Mouse (Mus musculus) lung, postnatal 0 days (tissue): ENCODE measurements at regions not wholly inside any gene's neighbourhood (a gene's known extent, or its start where the extent isn't known, plus 50 kb on each side); places are given as distances from the start of the nearest gene placed in this dataset.

ENCODE experiments used
- ATAC-seq: fragments of 200-750 bp; cut with Nextera tagmentation; 2 replicates; pipeline ENCODE4 v1.8.0; 2017; ENCODE audit warnings: moderate library complexity
- DNase-seq: peaks from one replicate; pipeline ENCODE4 v3.0.0-alpha.2; 2016; ENCODE audit warnings: low spot score
- H3K27ac ChIP-seq: fragments of 300-500 bp; sonication (generic); 2 replicates; pipeline ENCODE4 v1.5.1; 2014; ENCODE audit warnings: antibody characterized with exemption, mild to moderate bottlenecking, low read length, mixed read lengths
- H3K27me3 ChIP-seq: fragments of 300-500 bp; sonication (generic); replicated peaks from 2 replicates; pipeline ENCODE4 v1.6.1; 2014; ENCODE audit warnings: low read length, mixed read lengths; ENCODE audit not compliant: insufficient read depth
- H3K36me3 ChIP-seq: fragments of 300-500 bp; sonication (generic); 2 replicates; pipeline ENCODE4 v1.6.1; 2014; ENCODE audit warnings: low read length, mixed read lengths; ENCODE audit not compliant: insufficient read depth
- H3K4me1 ChIP-seq: fragments of 300-500 bp; sonication (generic); 2 replicates; pipeline ENCODE4 v1.6.1; 2014; ENCODE audit warnings: antibody characterized with exemption, low read depth, low read length, mixed read lengths; ENCODE audit not compliant: insufficient read depth
- H3K4me2 ChIP-seq: fragments of 300-500 bp; sonication (generic); replicated peaks from 2 replicates; pipeline ENCODE4 v1.6.1; 2014; ENCODE audit warnings: low read depth, mild to moderate bottlenecking, low read length, moderate library complexity, mixed read lengths
- H3K4me3 ChIP-seq: fragments of 300-500 bp; sonication (generic); 2 replicates; pipeline ENCODE4 v1.5.1; 2014; ENCODE audit warnings: low read depth, low read length
- H3K9ac ChIP-seq: fragments of 300-500 bp; sonication (generic); replicated peaks from 2 replicates; pipeline ENCODE4 v1.6.1; 2014; ENCODE audit warnings: low read depth, mild to moderate bottlenecking
- H3K9me3 ChIP-seq: fragments of 300-500 bp; sonication (generic); 2 replicates; pipeline ENCODE4 v1.6.1; 2016; ENCODE audit warnings: low read length, mixed read lengths
- CTCF ChIP-seq: IDR thresholded peaks from 2 replicates; pipeline ENCODE4 v1.5.1; 2016; ENCODE audit warnings: antibody characterized with exemption, mild to moderate bottlenecking
- EP300 ChIP-seq: IDR thresholded peaks from 2 replicates; pipeline ENCODE4 v1.6.1; 2016; ENCODE audit warnings: antibody characterized with exemption, mild to moderate bottlenecking, control low read depth
- WGBS: fragments of 180-500 bp; shearing (Covaris S2); extraction: QIAGEN DNeasy Blood & Tissue Kit; methylation state at CpG from one replicate; pipeline ENCODE4 v1.1.7; 2014; 5-methylcytosine and 5-hydroxymethylcytosine counted together

DNA sequence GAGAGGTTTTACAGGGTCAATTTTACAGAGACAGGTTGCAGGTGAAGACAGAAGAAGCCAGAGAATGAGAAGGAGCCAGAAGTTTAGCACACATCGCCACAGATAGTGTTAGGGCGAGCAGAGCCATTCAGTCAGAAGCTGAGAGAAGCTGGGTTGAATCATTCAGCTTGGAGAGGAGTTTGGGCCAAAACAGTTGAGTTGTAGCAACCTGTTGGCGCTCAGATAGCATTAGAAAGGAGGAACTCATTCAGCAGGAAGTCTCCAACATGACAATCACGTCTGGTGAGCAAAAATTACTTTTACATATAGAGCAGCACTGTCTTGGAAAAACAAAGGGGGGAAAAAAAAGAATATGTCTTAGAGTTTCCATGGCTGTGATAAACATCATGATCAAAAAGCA, 53.2 kb downstream of the Fam43a start:
- Histone ChIP-seq H3K4me2 (no peak overlapping the region), H3K36me3 (no peaks in the 10 kb centered on the region), H3K4me1 (no peaks in the 10 kb centered on the region), H3K9ac (no peak overlapping the region), H3K27me3 (no peaks in the 10 kb centered on the region), H3K4me3 (no peak overlapping the region), H3K27ac (no peak overlapping the region), H3K9me3 (no peaks in the 10 kb centered on the region)
- 70% methylated on average over 4 of the region's 4 CpGs for WGBS
- TF ChIP-seq EP300 (no peak), CTCF (no peak)
- DNase-seq, result no peak
- ATAC-seq, result no peak

- WGBS, result 85% methylated on average over 5 of the region's 5 CpGs
- Histone ChIP-seq H3K27ac (no peak overlapping the region), H3K27me3 (no peaks in the 10 kb centered on the region), H3K9me3 (no peaks in the 10 kb centered on the region), H3K4me3 (no peak overlapping the region), H3K4me1 (no peaks in the 10 kb centered on the region), H3K9ac (no peak overlapping the region), H3K4me2 (no peak overlapping the region), H3K36me3 (no peaks in the 10 kb centered on the region)
- no peak for DNase-seq
- TF ChIP-seq CTCF (no peak), EP300 (no peak)
- no peak for ATAC-seq
Measured at GRCm38 (mm10) chr16:30653806-30654205, 54.3 kb downstream of the Fam43a start.

DNA sequence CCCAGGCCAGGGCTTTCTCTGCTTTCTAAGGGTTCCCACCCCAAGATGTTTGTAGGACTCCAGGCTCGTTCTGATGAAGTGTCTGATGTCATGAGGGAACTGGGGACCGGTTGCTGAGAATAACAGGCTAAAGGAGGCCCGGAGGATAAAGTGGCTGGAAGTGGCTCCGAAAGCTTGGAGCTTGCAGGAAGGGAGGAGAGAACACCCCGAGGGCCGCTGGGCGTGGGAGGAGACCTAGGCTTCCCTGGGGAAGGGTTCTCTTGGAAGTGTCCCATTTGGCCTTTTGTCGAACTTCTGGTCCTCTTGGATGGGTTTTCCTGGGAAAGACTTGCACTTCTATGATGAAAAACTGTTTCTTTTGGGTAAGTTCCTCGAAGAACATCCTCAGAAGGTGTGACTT, 54.7 kb downstream of the Fam43a start:
- H3K27ac ChIP-seq, result no peak overlapping the region
- WGBS, result 63% methylated on average over 9 of the region's 9 CpGs

GRCm38 (mm10) chr16:30655798-30656221, 56.3 kb downstream of the Fam43a start:
- ATAC-seq (peak; percentile 89), DNase-seq (peak; percentile 76)
- TF ChIP-seq CTCF, result no peak
- TF ChIP-seq EP300, result peak; percentile 95
- Histone ChIP-seq H3K9ac (no peak overlapping the region), H3K36me3 (no peaks in the 10 kb centered on the region), H3K27ac (peak overlapping the region; percentile 47), H3K9me3 (no peaks in the 10 kb centered on the region), H3K4me2 (no peak overlapping the region), H3K4me1 (no peaks in the 10 kb centered on the region), H3K4me3 (no peak overlapping the region), H3K27me3 (no peaks in the 10 kb centered on the region)
- WGBS, result 41% methylated on average over 5 of the region's 5 CpGs

More for the DNA sequence above, 54.7 kb downstream of the Fam43a start:
- Histone ChIP-seq H3K27me3 (no peaks in the 10 kb centered on the region), H3K4me2 (no peak overlapping the region), H3K9ac (no peak overlapping the region), H3K4me3 (no peak overlapping the region), H3K9me3 (no peaks in the 10 kb centered on the region), H3K36me3 (no peaks in the 10 kb centered on the region), H3K4me1 (no peaks in the 10 kb centered on the region)
- TF ChIP-seq EP300, result no peak
- no peak for TF ChIP-seq CTCF
- DNase-seq (no peak), ATAC-seq (no peak)

GRCm38 (mm10) chr16:30656881-30657280, 57.4 kb downstream of the Fam43a start:
- Histone ChIP-seq H3K27ac (0 out of 2 replicates have a peak overlapping the region, but pooled peaks have one; percentile 20), H3K4me3 (no peak overlapping the region), H3K36me3 (no peaks in the 10 kb centered on the region), H3K9ac (no peak overlapping the region), H3K27me3 (no peaks in the 10 kb centered on the region), H3K4me1 (no peaks in the 10 kb centered on the region), H3K9me3 (no peaks in the 10 kb centered on the region), H3K4me2 (no peak overlapping the region)
- no peak for ATAC-seq
- TF ChIP-seq CTCF (no peak), EP300 (no peak)
- DNase-seq, result no peak
- WGBS, result 72% methylated on average over 17 of the region's 17 CpGs

- no peaks in the 10 kb centered on the region for H3K4me1 ChIP-seq
- H3K36me3 ChIP-seq, result no peaks in the 10 kb centered on the region
- no peak overlapping the region for H3K4me3 ChIP-seq
- DNase-seq, result no peak
- H3K9ac ChIP-seq, result no peak overlapping the region
- TF ChIP-seq CTCF (no peak), EP300 (no peak)
- no peaks in the 10 kb centered on the region for H3K9me3 ChIP-seq
- no peak overlapping the region for H3K4me2 ChIP-seq
- 87% methylated on average over 4 of the region's 4 CpGs for WGBS
- no peaks in the 10 kb centered on the region for H3K27me3 ChIP-seq
- H3K27ac ChIP-seq, result no peak overlapping the region
- no peak for ATAC-seq
Measured at GRCm38 (mm10) chr16:30658921-30659320, 59.4 kb downstream of the Fam43a start.
